ENCODE assay signal across 8 mouse cellular contexts in the genomic region with DNA sequence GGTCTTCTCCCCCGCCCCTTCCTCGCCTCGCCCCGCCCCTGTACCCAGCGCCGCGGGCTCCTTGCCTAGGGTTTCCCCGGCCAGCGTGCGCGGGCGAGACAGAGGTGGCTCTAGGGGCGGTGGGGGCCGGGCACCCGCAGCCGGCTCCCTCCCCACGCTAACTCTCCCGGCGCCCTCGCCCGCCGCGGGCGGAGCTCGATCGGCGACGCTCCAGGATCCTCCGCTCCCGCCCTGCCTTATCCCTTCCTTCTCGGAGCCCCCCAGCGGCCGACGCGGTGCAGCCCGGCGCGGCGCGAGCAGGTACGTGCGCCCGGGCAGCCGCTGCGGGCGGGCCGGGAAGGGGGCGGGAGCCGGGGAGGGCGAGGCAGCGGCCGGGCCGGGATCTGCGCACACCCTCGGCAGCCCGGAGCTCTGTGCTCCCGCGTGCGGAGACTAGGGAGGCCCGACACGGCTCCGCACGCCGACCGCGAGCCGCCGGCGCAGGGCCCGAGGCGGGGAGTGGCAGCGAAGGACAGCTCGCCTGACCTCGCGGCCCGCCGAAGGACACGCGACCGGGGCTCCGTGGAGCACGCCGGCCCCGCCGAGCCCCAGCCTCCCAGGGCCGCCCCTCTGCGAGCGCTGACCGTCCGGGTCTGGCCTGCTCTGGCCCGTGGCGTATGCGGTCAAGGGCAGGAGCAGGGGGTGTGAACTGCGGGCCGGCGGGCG. TPM values are rescaled to one million over a fixed set of nuclear protein-coding genes. Genes with fewer than 3 reads are reported as not detected.
DNase-seq lines count a peak whose midpoint lies in the region; TF ChIP-seq lines count a peak whose summit lies in the region.

No protein-coding gene starts in this region.

- no peaks in the 10 kb centered on the region for H3K36me3 ChIP-seq in myocyte (ENCODE audit: control insufficient read depth, insufficient read depth)

- H3K4me2 ChIP-seq in myocyte (ENCODE audit: low read depth), result peak overlapping the region; percentile 2

- no peak overlapping the region for H3ac ChIP-seq in myocyte (ENCODE audit: control insufficient read depth, insufficient read length)

- no peaks in the 10 kb centered on the region for H3K79me2 ChIP-seq in myocyte (ENCODE audit: control insufficient read depth, insufficient read depth)

- no peak for TF ChIP-seq POLR2A in myocyte (IDR thresholded peaks at IDR 0.05; ENCODE audit: insufficient read length, low read depth)

- peaks cover 59% of the 10 kb centered on the region for H3K27me3 ChIP-seq in myocyte (ENCODE audit: control insufficient read depth, insufficient read depth, insufficient read length)

- no peak overlapping the region for H3K4me3 ChIP-seq in myocyte

- peak; percentile 40 to 63 for DNase-seq in left cerebral cortex, adult 18-20 months (ENCODE audit: low spot score in 2 of 2)
- DNase-seq in left cerebral cortex, adult 11 months (ENCODE audit: low spot score), result no peak
- DNase-seq in cerebellum, postnatal 36 days, result peak; percentile 32 to 48
- DNase-seq in gastrocnemius, postnatal 4 days (ENCODE audit: low spot score in 2 of 2), result peak; percentile 29 to 31
- DNase-seq in kidney, adult 11 months, result peak; percentile 10
- peak; percentile 22 for DNase-seq in liver
- peak; percentile 15 for DNase-seq in thymus, postnatal 36 days

TF ChIP-seq in myocyte, 11 proteins besides CTCF, POLR2A, EP300 and RAD21:
- TF ChIP-seq TCF12 (IDR thresholded peaks at IDR 0.05; ENCODE audit: insufficient read depth, poor library complexity, severe bottlenecking), result no peak
- TF ChIP-seq CEBPB (IDR thresholded peaks at IDR 0.05; ENCODE audit: insufficient read depth, poor library complexity, severe bottlenecking), result no peak
- no peak for TF ChIP-seq MAX (IDR thresholded peaks at IDR 0.05; ENCODE audit: low read depth)
- TF ChIP-seq MYOD1 (IDR thresholded peaks at IDR 0.05; ENCODE audit: control insufficient read depth in 1 of 3, insufficient read length in 2 of 3, low read depth in 2 of 3), result no peak
- TF ChIP-seq E2F4 (IDR thresholded peaks at IDR 0.05; ENCODE audit: insufficient read depth), result no peak
- TF ChIP-seq REST (IDR thresholded peaks at IDR 0.05; ENCODE audit: insufficient read depth, insufficient read length), result no peak
- no peak for TF ChIP-seq SRF (IDR thresholded peaks at IDR 0.05; ENCODE audit: control insufficient read depth, insufficient read length, low read depth)
- no peak for TF ChIP-seq USF1 (IDR thresholded peaks at IDR 0.05; ENCODE audit: low read depth)
- no peak for TF ChIP-seq POLR2AphosphoS2 (IDR thresholded peaks at IDR 0.05; ENCODE audit: insufficient read length, low read depth)
- no peak for TF ChIP-seq TCF3 (IDR thresholded peaks at IDR 0.05; ENCODE audit: insufficient read length, low read depth)
- TF ChIP-seq MYOG (IDR thresholded peaks at IDR 0.05; ENCODE audit: control insufficient read depth in 1 of 3, insufficient read depth in 1 of 3, insufficient read length in 2 of 3, low read depth in 2 of 3), result no peak

RNA-seq across cellular contexts. Expression of a gene that starts 0.5 kb away (rescaled TPM):
- total RNA-seq in left cerebral cortex, adult 18-20 months (2021), result 1 to 10 TPM; 7.0 to 8.1 TPM
- 1 to 10 TPM; 1.3 to 1.6 TPM for total RNA-seq in gastrocnemius, postnatal 4 days (2021)
- not detected for polyA plus RNA-seq in myocyte (2012; fragmentation: generic; extraction: Trizol)

RNA-seq across cellular contexts. Expression of a gene that starts 34.0 kb away (rescaled TPM):
- 1 to 10 TPM in 1 of 2 experiments, under 1 TPM in 1; 0.93 to 1.7 TPM for total RNA-seq in left cerebral cortex, adult 18-20 months (2021)
- not detected for total RNA-seq in gastrocnemius, postnatal 4 days (2021)
- polyA plus RNA-seq in myocyte (2012; fragmentation: generic; extraction: Trizol), result not detected

RNA-seq across cellular contexts. Expression of a gene that starts 41.7 kb away (rescaled TPM):
- 10 to 100 TPM; 37.7 to 39.1 TPM for total RNA-seq in left cerebral cortex, adult 18-20 months (2021)
- 10 to 100 TPM; 30.6 to 31.5 TPM for total RNA-seq in gastrocnemius, postnatal 4 days (2021)
- 22.8 TPM for polyA plus RNA-seq in myocyte (2012; fragmentation: generic; extraction: Trizol)
